In genomic region chr14:27000386-27000785, GRCm38 (mm10) we compare ENCODE assay signal across 12 mouse cellular contexts. TPM values are rescaled to one million over a fixed set of nuclear protein-coding genes. Genes with fewer than 3 reads are reported as not detected.
DNase-seq lines count a peak whose midpoint lies in the region; ATAC-seq and TF ChIP-seq lines count a peak whose summit lies in the region.
"Had no signal": no experiment of that assay in that cellular context is flagged by ENCODE, and none has a peak within 500 bp of the region (broad histone marks: within the 10 kb centered on the region; RNA-seq: fewer than 3 reads in every experiment).

No protein-coding gene starts in this region.

- 4% methylated on average over 11 of the region's 11 CpGs for WGBS in hindbrain, embryonic 13.5 days
- 4% methylated on average over 11 of the region's 11 CpGs for WGBS in hindbrain, embryonic 11.5 days
- WGBS in hindbrain, postnatal 0 days: 5% methylated on average over 11 of the region's 11 CpGs
- 4% methylated on average over 11 of the region's 11 CpGs for WGBS in liver, embryonic 14.5 days (ENCODE audit: insufficient replicate concordance)

- no peak for DNase-seq in hindbrain, embryonic 11.5 days (ENCODE audit: low spot score)
- DNase-seq in c-Kit-positive CD71-positive TER-119-negative erythroid progenitor cells, embryonic 14.5 days (ENCODE audit: low read depth): peak; percentile 43
- no peak for DNase-seq in hindbrain, postnatal 0 days (ENCODE audit: low spot score)
- peak in 1 of 3 experiments; percentile 64 for DNase-seq in liver, embryonic 14.5 days (ENCODE audit: low read depth in 3 of 3, low spot score in 3 of 3)
- no peak for DNase-seq in lung, postnatal 4 days
- no peak for DNase-seq in left cerebral cortex, adult 11 months (ENCODE audit: low spot score)
- DNase-seq: adrenal gland, postnatal 25 days; cerebellum, postnatal 36 days had no signal

- H3K9ac ChIP-seq in hindbrain, embryonic 13.5 days: no peak overlapping the region
- no peak overlapping the region for H3K9ac ChIP-seq in hindbrain, embryonic 11.5 days (ENCODE audit: low read depth, low read length)
- H3K9ac ChIP-seq in hindbrain, postnatal 0 days (replicated peaks; ENCODE audit: low read length): no peak overlapping the region
- peak overlapping the region; percentile 76 for H3K9ac ChIP-seq in liver, embryonic 14.5 days (replicated peaks)
- H3K9ac ChIP-seq: lung, embryonic 15.5 days had no signal

- 0 out of 2 replicates have a peak overlapping the region, but pooled peaks have one; percentile 15 for H3K4me2 ChIP-seq in hindbrain, embryonic 13.5 days
- H3K4me2 ChIP-seq in hindbrain, embryonic 11.5 days (replicated peaks; ENCODE audit: low read depth, low read length): no peak overlapping the region
- peak overlapping the region; percentile 33; the same call in 1 of the 2 replicates for H3K4me2 ChIP-seq in hindbrain, postnatal 0 days (ENCODE audit: low read depth, low read length)
- H3K4me2 ChIP-seq in liver, embryonic 14.5 days (ENCODE audit: low read depth): peak overlapping the region; percentile 65
- H3K4me2 ChIP-seq: lung, embryonic 15.5 days had no signal

- peaks cover 5% of the 10 kb centered on the region for H3K4me1 ChIP-seq in hindbrain, embryonic 13.5 days (replicated peaks)
- no peaks in the 10 kb centered on the region for H3K4me1 ChIP-seq in hindbrain, embryonic 11.5 days (replicated peaks; ENCODE audit: control insufficient read depth, insufficient read depth, low read length)
- peaks cover 5% of the 10 kb centered on the region; the same call in 1 of the 2 replicates for H3K4me1 ChIP-seq in hindbrain, postnatal 0 days (ENCODE audit: insufficient read depth, low read length)
- H3K4me1 ChIP-seq in liver, embryonic 14.5 days (replicated peaks; ENCODE audit: control insufficient read depth in 2 of 2, insufficient read depth in 2 of 2, low read length in 1 of 2): peaks cover 0 to 12% of the 10 kb centered on the region in 2 experiments; a peak in 3 of 4 replicates
- H3K4me1 ChIP-seq: lung, embryonic 15.5 days had no signal

- no peak overlapping the region for H3K4me3 ChIP-seq in hindbrain, embryonic 13.5 days
- H3K4me3 ChIP-seq in hindbrain, embryonic 11.5 days (ENCODE audit: low read depth, low read length): no peak overlapping the region
- H3K4me3 ChIP-seq in hindbrain, postnatal 0 days (ENCODE audit: low read length): no peak overlapping the region
- H3K4me3 ChIP-seq in liver, embryonic 14.5 days (ENCODE audit: insufficient read depth in 1 of 2, low read depth in 2 of 2, low read length in 2 of 2): peak overlapping the region; percentile 60 to 63
- H3K4me3 ChIP-seq: lung, embryonic 15.5 days had no signal

- no peaks in the 10 kb centered on the region for H3K36me3 ChIP-seq in hindbrain, embryonic 13.5 days
- H3K36me3 ChIP-seq in hindbrain, embryonic 11.5 days (ENCODE audit: control insufficient read depth, insufficient read depth, low read length): no peaks in the 10 kb centered on the region
- no peaks in the 10 kb centered on the region for H3K36me3 ChIP-seq in hindbrain, postnatal 0 days (ENCODE audit: insufficient read depth, low read length)
- no peaks in the 10 kb centered on the region for H3K36me3 ChIP-seq in liver, embryonic 14.5 days (replicated peaks; ENCODE audit: control insufficient read depth, insufficient read depth, low read depth)
- H3K36me3 ChIP-seq: lung, embryonic 15.5 days had no signal

- H3K9me3 ChIP-seq in hindbrain, embryonic 13.5 days: no peaks in the 10 kb centered on the region
- no peaks in the 10 kb centered on the region for H3K9me3 ChIP-seq in hindbrain, embryonic 11.5 days (ENCODE audit: control insufficient read depth, low read length)
- no peaks in the 10 kb centered on the region for H3K9me3 ChIP-seq in hindbrain, postnatal 0 days (ENCODE audit: low read length)
- no peaks in the 10 kb centered on the region for H3K9me3 ChIP-seq in liver, embryonic 14.5 days (ENCODE audit: control insufficient read depth, low read length)
- H3K9me3 ChIP-seq: lung, embryonic 15.5 days had no signal

- TF ChIP-seq EP300 in liver, embryonic 14.5 days (IDR thresholded peaks at IDR 0.05; ENCODE audit: low read depth): peak; percentile 64

- no peak for TF ChIP-seq CTCF in hindbrain, postnatal 0 days (IDR thresholded peaks at IDR 0.05; ENCODE audit: low read depth)
- TF ChIP-seq CTCF in liver, embryonic 14.5 days (IDR thresholded peaks at IDR 0.05; ENCODE audit: low read depth): peak; percentile 8; the same call in 1 of the 2 replicates

- no peak for ATAC-seq in hindbrain, embryonic 13.5 days (ENCODE audit: low FRiP score)
- ATAC-seq in hindbrain, embryonic 11.5 days (ENCODE audit: low FRiP score): no peak
- no peak for ATAC-seq in hindbrain, postnatal 0 days
- peak; percentile 84 for ATAC-seq in liver, embryonic 14.5 days (ENCODE audit: insufficient read depth)

- H3K27me3 ChIP-seq in hindbrain, embryonic 13.5 days: peaks cover 10% of the 10 kb centered on the region; the same call in 1 of the 2 replicates
- peaks cover 5% of the 10 kb centered on the region; the same call in 1 of the 2 replicates for H3K27me3 ChIP-seq in hindbrain, embryonic 11.5 days (ENCODE audit: control insufficient read depth, insufficient read depth, low read length)
- H3K27me3 ChIP-seq in hindbrain, postnatal 0 days (ENCODE audit: insufficient read depth, low read length): no peaks in the 10 kb centered on the region; the same call in 1 of the 2 replicates
- no peaks in the 10 kb centered on the region for H3K27me3 ChIP-seq in liver, embryonic 14.5 days (ENCODE audit: control insufficient read depth, insufficient read depth, low read length)

- no peak overlapping the region for H3K27ac ChIP-seq in hindbrain, embryonic 13.5 days
- H3K27ac ChIP-seq in hindbrain, embryonic 11.5 days (ENCODE audit: low read depth, low read length): no peak overlapping the region
- H3K27ac ChIP-seq in hindbrain, postnatal 0 days: no peak overlapping the region
- H3K27ac ChIP-seq in liver, embryonic 14.5 days: peak overlapping the region; percentile 4
- H3K27ac ChIP-seq: lung, embryonic 15.5 days had no signal

RNA-seq across cellular contexts. Expression of gene Hesx1, which starts 6.2 kb away (rescaled TPM):
- not detected in 2 replicates for polyA plus RNA-seq in hindbrain, embryonic 13.5 days (2015; fragmentation: Nextera tagmentation; extraction: Ambion mirVana)
- 0.23 TPM in 1 of 2 replicates, not detected in the other for polyA plus RNA-seq in hindbrain, embryonic 11.5 days (2014; fragmentation: Nextera tagmentation; extraction: Ambion mirVana)
- 0.25 TPM in 1 of 2 replicates, not detected in the other for total RNA-seq in hindbrain, postnatal 0 days (2014; rRNA removed)
- 0.19 and 0.59 TPM in 2 replicates for polyA plus RNA-seq in hindbrain, postnatal 0 days (2015; fragmentation: Nextera tagmentation; extraction: Ambion mirVana)
- polyA plus RNA-seq in liver, embryonic 14.5 days (2012; rRNA removed): 4.0 and 6.9 TPM in 2 replicates
- polyA plus RNA-seq in liver, embryonic 14.5 days (2014; fragmentation: Nextera tagmentation; extraction: Ambion mirVana): 8.0 and 11.0 TPM in 2 replicates
- total RNA-seq: layer of hippocampus, adult 18-20 months had no signal
- polyA plus RNA-seq: lung, embryonic 15.5 days; small intestine, adult 2 months had no signal

RNA-seq across cellular contexts. Expression of gene Appl1, which starts 29.4 kb away (rescaled TPM):
- polyA plus RNA-seq in hindbrain, embryonic 13.5 days (2015; fragmentation: Nextera tagmentation; extraction: Ambion mirVana): 69.3 and 69.8 TPM in 2 replicates
- polyA plus RNA-seq in hindbrain, embryonic 11.5 days (2014; fragmentation: Nextera tagmentation; extraction: Ambion mirVana): 47.7 and 62.6 TPM in 2 replicates
- 33.0 and 35.1 TPM in 2 replicates for total RNA-seq in hindbrain, postnatal 0 days (2014; rRNA removed)
- 64.0 and 64.7 TPM in 2 replicates for polyA plus RNA-seq in hindbrain, postnatal 0 days (2015; fragmentation: Nextera tagmentation; extraction: Ambion mirVana)
- polyA plus RNA-seq in liver, embryonic 14.5 days (2012; rRNA removed): 1.4 and 2.1 TPM in 2 replicates
- polyA plus RNA-seq in liver, embryonic 14.5 days (2014; fragmentation: Nextera tagmentation; extraction: Ambion mirVana): 5.4 and 6.2 TPM in 2 replicates

RNA-seq across cellular contexts. Expression of gene Il17rd, which starts 38.4 kb away (rescaled TPM):
- 2.8 and 3.4 TPM in 2 replicates for polyA plus RNA-seq in hindbrain, embryonic 13.5 days (2015; fragmentation: Nextera tagmentation; extraction: Ambion mirVana)
- polyA plus RNA-seq in hindbrain, embryonic 11.5 days (2014; fragmentation: Nextera tagmentation; extraction: Ambion mirVana): 5.3 and 5.7 TPM in 2 replicates
- total RNA-seq in hindbrain, postnatal 0 days (2014; rRNA removed): 10.6 and 16.1 TPM in 2 replicates
- polyA plus RNA-seq in hindbrain, postnatal 0 days (2015; fragmentation: Nextera tagmentation; extraction: Ambion mirVana): 2.8 and 3.1 TPM in 2 replicates
- polyA plus RNA-seq in liver, embryonic 14.5 days (2012; rRNA removed): 0.09 and 0.11 TPM in 2 replicates
- 0.03 and 0.04 TPM in 2 replicates for polyA plus RNA-seq in liver, embryonic 14.5 days (2014; fragmentation: Nextera tagmentation; extraction: Ambion mirVana)

Comparison
In these comparisons a context has a peak if more than half of its experiments do, and no peak if none do; other contexts are left out.
1. H3K4me3 ChIP-seq: peak in liver, embryonic 14.5 days (2 of 2); none in hindbrain, embryonic 13.5 days (single experiment), hindbrain, embryonic 11.5 days (single experiment) and hindbrain, postnatal 0 days (single experiment).